Mouse (Mus musculus) thymus, adult 2 months (tissue): ENCODE measurements around the gene Nkiras2. TPM values are rescaled to one million over a fixed set of nuclear protein-coding genes. Genes with fewer than 3 reads are reported as not detected.

Source experiments
- DNase-seq: peaks from one replicate; pipeline ENCODE4 v3.0.0; 2021
- H3K27ac ChIP-seq: fragments of 200-500 bp; 2 replicates; pipeline ENCODE4 v1.5.1; 2012; ENCODE audit warnings: low read length, control low read depth; ENCODE audit not compliant: control insufficient read depth, insufficient read depth
- H3K27me3 ChIP-seq: fragments of 200-500 bp; 2 replicates; pipeline ENCODE4 v1.6.1; 2012; ENCODE audit warnings: mild to moderate bottlenecking, low read length, moderate library complexity, mixed read lengths; ENCODE audit not compliant: control insufficient read depth, insufficient read depth
- H3K36me3 ChIP-seq: fragments of 200-500 bp; 2 replicates; pipeline ENCODE4 v1.6.1; 2012; ENCODE audit warnings: mild to moderate bottlenecking, low read length, moderate library complexity; ENCODE audit not compliant: control insufficient read depth, insufficient read depth
- H3K4me1 ChIP-seq: fragments of 200-500 bp; replicated peaks from 2 replicates; pipeline ENCODE4 v1.6.1; 2012; ENCODE audit warnings: low read length; ENCODE audit not compliant: control insufficient read depth, insufficient read depth
- H3K4me3 ChIP-seq: fragments of 200-500 bp; 2 replicates; pipeline ENCODE4 v1.5.1; 2012; ENCODE audit warnings: mild to moderate bottlenecking, low read length, control low read depth, moderate library complexity; ENCODE audit not compliant: control insufficient read depth, insufficient read depth
- CTCF ChIP-seq: fragments of 200-500 bp; IDR thresholded peaks from 2 replicates; pipeline ENCODE4 v1.5.1; 2012; ENCODE audit warnings: mild to moderate bottlenecking, control low read depth, low read length, moderate library complexity, borderline replicate concordance; ENCODE audit not compliant: control insufficient read depth, poor library complexity, insufficient read depth; ENCODE audit errors: extremely low read depth
- POLR2A ChIP-seq: fragments of 200-500 bp; IDR thresholded peaks from 2 replicates; pipeline ENCODE4 v1.6.1; 2012; ENCODE audit warnings: mild to moderate bottlenecking, low read length, control low read depth, moderate library complexity; ENCODE audit not compliant: control insufficient read depth, poor library complexity, insufficient read depth; ENCODE audit errors: extremely low read depth
- WGBS: fragments of 180-500 bp; shearing (Covaris S2); methylation state at CpG from one replicate; pipeline ENCODE4 v1.1.7; 2018; 5-methylcytosine and 5-hydroxymethylcytosine counted together
- polyA plus RNA-seq: library from polyadenylated mRNA; depleted of rRNA; stranded (reverse); fragments of >200 nt; gene quantifications from 2 replicates; pipeline ENCODE4 v1.2.3, GENCODE M21; 2012

Gene Nkiras2
- polyA plus RNA-seq, 1 experiment: 68.4 TPM

DNA sequence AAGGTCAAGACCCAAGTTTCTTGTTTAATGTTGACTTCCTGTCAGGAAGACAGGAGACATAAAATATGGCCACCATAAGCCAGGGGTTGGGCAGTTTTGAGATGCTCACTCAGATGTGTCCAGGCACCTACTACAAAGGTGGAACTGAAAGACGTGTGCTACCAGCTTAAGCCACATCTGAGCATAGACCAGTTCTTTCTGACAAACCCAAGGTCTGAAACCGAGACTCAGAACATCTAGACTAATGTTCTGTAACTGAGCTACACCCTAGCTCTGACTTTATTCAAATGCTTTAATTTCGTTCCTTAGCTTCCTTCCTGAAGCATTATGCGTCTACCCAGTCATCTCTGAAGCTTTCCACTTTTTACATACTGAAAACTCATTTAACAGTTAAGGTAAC lies 21.0 kb upstream of the Nkiras2 start:
- no peak overlapping the region for H3K27ac ChIP-seq
- no peak overlapping the region for H3K4me3 ChIP-seq
- H3K27me3 ChIP-seq: no peaks in the 10 kb centered on the region
- DNase-seq: no peak
- 96% methylated on average over 4 of the region's 4 CpGs for WGBS
- TF ChIP-seq CTCF (no peak), POLR2A (no peak)
- H3K4me1 ChIP-seq: no peaks in the 10 kb centered on the region
- peaks cover 72% of the 10 kb centered on the region for H3K36me3 ChIP-seq

- no peak for DNase-seq
- no peak overlapping the region for H3K27ac ChIP-seq
- peaks cover 49% of the 10 kb centered on the region for H3K36me3 ChIP-seq
- H3K4me3 ChIP-seq: no peak overlapping the region
- no peaks in the 10 kb centered on the region; the same call in 1 of the 2 replicates for H3K4me1 ChIP-seq
- no peak for TF ChIP-seq POLR2A
- TF ChIP-seq CTCF: no peak
- H3K27me3 ChIP-seq: no peaks in the 10 kb centered on the region
- 97% methylated on average over 3 of the region's 3 CpGs for WGBS
Measured at GRCm38 (mm10) chr11:100601372-100601771, 17.7 kb upstream of the Nkiras2 start.

- Histone ChIP-seq H3K27me3 (no peaks in the 10 kb centered on the region), H3K4me3 (no peak overlapping the region), H3K36me3 (peaks cover 32% of the 10 kb centered on the region), H3K27ac (no peak overlapping the region), H3K4me1 (no peaks in the 10 kb centered on the region; the same call in 1 of the 2 replicates)
- TF ChIP-seq POLR2A: no peak
- no peak for TF ChIP-seq CTCF
- DNase-seq: no peak
- 95% methylated on average over 9 of the region's 9 CpGs for WGBS
Measured at GRCm38 (mm10) chr11:100603155-100603554, 15.9 kb upstream of the Nkiras2 start.

DNA sequence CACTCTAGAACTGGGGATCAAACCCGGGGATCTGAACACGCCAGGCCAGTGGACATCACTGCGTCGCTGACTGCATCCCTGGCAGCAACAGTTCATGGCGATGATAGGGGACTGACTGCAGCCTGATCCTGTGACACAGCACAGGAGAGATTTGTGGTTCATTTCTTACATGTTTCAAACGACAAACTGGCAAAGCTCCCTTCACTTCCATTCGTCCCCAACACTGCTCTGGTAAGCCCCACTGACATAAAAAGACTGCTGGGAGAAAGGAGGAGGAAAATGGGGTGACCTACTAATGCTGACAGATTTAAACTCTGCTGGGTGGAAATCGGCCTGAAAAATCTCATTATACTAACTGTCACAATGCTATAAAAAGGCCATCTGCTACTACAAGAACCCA lies 15.2 kb upstream of the Nkiras2 start:
- Histone ChIP-seq H3K27me3 (no peaks in the 10 kb centered on the region), H3K4me3 (no peak overlapping the region), H3K27ac (no peak overlapping the region), H3K4me1 (no peaks in the 10 kb centered on the region; the same call in 1 of the 2 replicates), H3K36me3 (peaks cover 28% of the 10 kb centered on the region)
- TF ChIP-seq CTCF: no peak
- TF ChIP-seq POLR2A: no peak
- no peak for DNase-seq
- WGBS: 88% methylated on average over 8 of the region's 8 CpGs

DNA sequence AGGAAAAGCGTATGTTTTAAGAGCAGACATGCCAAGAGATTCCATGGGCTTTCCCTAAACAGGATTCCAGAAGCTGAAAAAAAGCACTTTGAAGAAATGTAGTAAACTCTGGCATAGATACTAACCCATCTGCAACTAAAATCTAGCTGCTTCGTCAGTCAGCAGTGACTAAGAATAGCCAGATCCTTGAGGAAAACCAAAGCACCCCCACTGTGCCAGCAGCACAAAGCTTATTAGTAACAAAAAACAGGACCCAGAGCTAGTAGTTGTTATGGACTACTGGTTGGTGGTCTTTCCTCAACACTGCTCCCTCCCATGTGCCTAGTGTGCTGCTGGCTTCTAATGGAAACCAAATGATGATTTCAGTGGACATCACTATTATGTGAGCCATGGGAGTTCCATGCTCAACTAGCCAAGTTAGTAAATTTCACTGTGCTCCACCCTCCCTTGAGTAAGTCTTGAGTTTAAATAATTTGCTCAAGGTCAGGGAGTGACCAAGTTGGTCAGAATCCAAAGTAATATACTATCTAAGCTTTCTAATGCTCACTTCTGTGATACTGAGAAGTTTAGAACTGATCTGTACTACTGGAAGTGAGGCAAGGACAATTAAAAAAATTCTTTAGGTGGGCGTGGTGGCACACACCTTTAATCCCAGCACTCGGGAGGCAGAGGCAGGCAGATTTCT lies 14.6 kb upstream of the Nkiras2 start:
- WGBS: 95% methylated on average over 4 of the region's 4 CpGs
- peaks cover 21% of the 10 kb centered on the region for H3K36me3 ChIP-seq

DNA sequence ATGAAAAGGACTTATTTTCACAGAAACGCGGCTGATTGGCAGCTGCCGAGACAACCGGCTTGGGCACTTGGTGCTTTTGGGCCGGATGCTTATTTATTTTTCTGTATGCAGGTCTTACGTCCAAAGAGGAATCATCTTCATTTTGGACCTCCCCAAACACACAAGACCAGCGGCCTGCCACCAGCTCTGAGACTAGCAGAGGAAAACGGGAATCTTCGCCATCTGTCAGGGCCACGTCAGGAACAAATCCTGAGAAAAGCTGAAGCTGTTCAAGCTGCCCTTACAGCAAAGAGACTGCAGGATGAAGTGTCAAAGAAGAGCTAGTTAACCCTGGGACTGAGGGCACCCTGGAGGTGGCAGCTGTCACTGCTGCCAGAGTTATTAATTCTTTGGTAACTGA lies 13.6 kb upstream of the Nkiras2 start:
- TF ChIP-seq CTCF: no peak
- no peak for TF ChIP-seq POLR2A
- no peak overlapping the region for H3K27ac ChIP-seq
- peaks cover 13% of the 10 kb centered on the region for H3K36me3 ChIP-seq
- H3K4me1 ChIP-seq: peaks cover 2% of the 10 kb centered on the region
- DNase-seq: no peak
- H3K27me3 ChIP-seq: no peaks in the 10 kb centered on the region
- no peak overlapping the region for H3K4me3 ChIP-seq
- 95% methylated on average over 10 of the region's 10 CpGs for WGBS

More for the DNA sequence above, 14.6 kb upstream of the Nkiras2 start:
- Histone ChIP-seq H3K27me3 (no peaks in the 10 kb centered on the region), H3K27ac (no peak overlapping the region), H3K4me1 (no peaks in the 10 kb centered on the region; the same call in 1 of the 2 replicates), H3K4me3 (no peak overlapping the region)
- TF ChIP-seq POLR2A: no peak
- no peak for TF ChIP-seq CTCF
- DNase-seq: no peak
